Mouse (Mus musculus): ENCODE measurements around the gene Ssu2. TPM values are rescaled to one million over a fixed set of nuclear protein-coding genes. Genes with fewer than 3 reads are reported as not detected.

Ssu2 gene
- polyA plus RNA-seq, 1 experiment from 2014 or later, result 0.45 TPM

Other genes with a start within 250 kb of the Ssu2 start
- gene Lmcd1, start 114.3 kb downstream of the Ssu2 start, polyA plus RNA-seq (2014; fragmentation: Nextera tagmentation; extraction: Ambion mirVana), result 6.6 and 8.4 TPM in 2 replicates
- gene Cav3, start 71.5 kb upstream of the Ssu2 start, polyA plus RNA-seq (2014; fragmentation: Nextera tagmentation; extraction: Ambion mirVana), result 0.56 TPM in 1 of 2 replicates, not detected in the other
- gene Oxtr, start 101.9 kb upstream of the Ssu2 start, polyA plus RNA-seq (2014; fragmentation: Nextera tagmentation; extraction: Ambion mirVana), result 0.45 and 0.47 TPM in 2 replicates

All from hindbrain, embryonic 11.5 days (tissue).